Mouse (Mus musculus) gastrocnemius, postnatal 14 days (tissue): ENCODE results near the gene Scaf11. TPM values are rescaled to one million over a fixed set of nuclear protein-coding genes. Genes with fewer than 3 reads are reported as not detected.
A peak's percentile ranks its signal among the peaks of the same experiment; 100 is the strongest.

Experiments
- DNase-seq: peaks from one replicate; pipeline ENCODE4 v3.0.0; 2021; ENCODE audit warnings: mixed read lengths
- intact Hi-C: fragments of 180-260 bp; cut with DNase I; formaldehyde crosslinking; loops from one replicate; pipeline ENCODE4 v1.15.1; 2025; ENCODE audit warnings: low total_unique reads
- total RNA-seq, 2 experiments: library from RNA; stranded (reverse); gene quantifications; 2 replicates each; pipeline ENCODE4 v1.2.3; 2021

Scaf11 gene
- total RNA-seq, 2 experiments from 2014 or later: 32.5 to 34.2 TPM

- intact Hi-C loops: no loop called here
- no peak for DNase-seq
Measured at GRCm38 (mm10) chr15:96408717-96409121, 51.9 kb downstream of the Scaf11 start.

- intact Hi-C loops: no loop called here
- DNase-seq: no peak
Measured at GRCm38 (mm10) chr15:96407151-96407550, 53.5 kb downstream of the Scaf11 start.

- intact Hi-C loops: no loop called here
- DNase-seq: no peak
Measured at GRCm38 (mm10) chr15:96406253-96406652, 54.4 kb downstream of the Scaf11 start.

GRCm38 (mm10) chr15:96405548-96405947, 55.1 kb downstream of the Scaf11 start:
- no peak for DNase-seq
- intact Hi-C loops: no loop called here

GRCm38 (mm10) chr15:96398333-96398732, 62.3 kb downstream of the Scaf11 start:
- no peak for DNase-seq
- intact Hi-C loops: no loop called here

GRCm38 (mm10) chr15:96396641-96397344, 63.9 kb downstream of the Scaf11 start:
- intact Hi-C loops: no loop called here
- no peak for DNase-seq

GRCm38 (mm10) chr15:96395071-96395470, 65.6 kb downstream of the Scaf11 start:
- intact Hi-C loops: no loop called here
- DNase-seq: no peak

GRCm38 (mm10) chr15:96392878-96393277, 67.8 kb downstream of the Scaf11 start:
- intact Hi-C loops: no loop called here
- DNase-seq: no peak

GRCm38 (mm10) chr15:96388565-96388964, 72.1 kb downstream of the Scaf11 start:
- DNase-seq: no peak
- intact Hi-C loops: no loop called here

GRCm38 (mm10) chr15:96382223-96382622, 78.4 kb downstream of the Scaf11 start:
- intact Hi-C loops: no loop called here
- no peak for DNase-seq

- intact Hi-C loops: no loop called here
- DNase-seq: peak; percentile 11
Measured at GRCm38 (mm10) chr15:96377701-96378100, 82.9 kb downstream of the Scaf11 start.

GRCm38 (mm10) chr15:96377263-96377662, 83.4 kb downstream of the Scaf11 start:
- intact Hi-C loops: no loop called here
- no peak for DNase-seq

GRCm38 (mm10) chr15:96376214-96376613, 84.4 kb downstream of the Scaf11 start:
- DNase-seq: no peak
- intact Hi-C loops: no loop called here

- intact Hi-C loops: no loop called here
Measured at GRCm38 (mm10) chr15:96373161-96373560, 87.5 kb downstream of the Scaf11 start.

GRCm38 (mm10) chr15:96372628-96373027, 88.0 kb downstream of the Scaf11 start:
- DNase-seq: no peak
- intact Hi-C loops: no loop called here

More at GRCm38 (mm10) chr15:96373161-96373560, 87.5 kb downstream of the Scaf11 start:
- DNase-seq: no peak

- DNase-seq: no peak
- intact Hi-C loops: no loop called here
Measured at GRCm38 (mm10) chr15:96371311-96371710, 89.3 kb downstream of the Scaf11 start.

GRCm38 (mm10) chr15:96366176-96366963, 94.3 kb downstream of the Scaf11 start:
- intact Hi-C loops: no loop called here
- no peak for DNase-seq

- DNase-seq: no peak
- intact Hi-C loops: no loop called here
Measured at GRCm38 (mm10) chr15:96365351-96365750, 95.3 kb downstream of the Scaf11 start.
